Mouse (Mus musculus) heart, embryonic 16.5 days (tissue): ENCODE measurements around the gene Mroh3. TPM values are rescaled to one million over a fixed set of nuclear protein-coding genes. Genes with fewer than 3 reads are reported as not detected.

Source experiments
- ATAC-seq: fragments of 200-750 bp; cut with Nextera tagmentation; replicated peaks from 2 replicates; pipeline ENCODE4 v1.8.0; 2017; ENCODE audit warnings: moderate number of reproducible peaks; ENCODE audit not compliant: insufficient read depth, low FRiP score; ENCODE audit errors: extremely low read depth
- H3K27ac ChIP-seq: fragments of 300-500 bp; sonication (generic); 2 replicates; pipeline ENCODE4 v1.5.1; 2014; ENCODE audit warnings: mild to moderate bottlenecking, low read length, control low read depth, moderate library complexity
- H3K27me3 ChIP-seq: fragments of 300-500 bp; sonication (generic); 2 replicates; pipeline ENCODE4 v1.6.1; 2014; ENCODE audit warnings: low read length, mixed read lengths; ENCODE audit not compliant: control insufficient read depth, insufficient read depth
- H3K36me3 ChIP-seq: fragments of 300-500 bp; sonication (generic); 2 replicates; pipeline ENCODE4 v1.6.1; 2014; ENCODE audit not compliant: control insufficient read depth, insufficient read depth
- H3K4me1 ChIP-seq: fragments of 300-500 bp; sonication (generic); 2 replicates; pipeline ENCODE4 v1.6.1; 2014; ENCODE audit warnings: low read length, mixed read lengths; ENCODE audit not compliant: control insufficient read depth, insufficient read depth
- H3K4me2 ChIP-seq: fragments of 300-500 bp; sonication (generic); 2 replicates; pipeline ENCODE4 v1.6.1; 2014; ENCODE audit warnings: low read depth, mild to moderate bottlenecking, control low read depth, low read length
- H3K4me3 ChIP-seq: fragments of 300-500 bp; sonication (generic); 2 replicates; pipeline ENCODE4 v1.5.1; 2014; ENCODE audit warnings: mild to moderate bottlenecking, control low read depth, low read length
- H3K9ac ChIP-seq: fragments of 300-500 bp; sonication (generic); 2 replicates; pipeline ENCODE4 v1.6.1; 2014; ENCODE audit warnings: low read length, control low read depth
- H3K9me3 ChIP-seq: fragments of 300-500 bp; sonication (generic); replicated peaks from 2 replicates; pipeline ENCODE4 v1.6.1; 2016; ENCODE audit warnings: low read length; ENCODE audit not compliant: control insufficient read depth
- WGBS: fragments of 180-500 bp; shearing (Covaris S2); extraction: QIAGEN DNeasy Blood & Tissue Kit; methylation state at CpG from one replicate; pipeline ENCODE4 v1.1.7; 2014; 5-methylcytosine and 5-hydroxymethylcytosine counted together
- polyA plus RNA-seq: library from polyadenylated mRNA; unstranded; fragments of >200 nt; fragmentation: Nextera tagmentation; extraction: Ambion mirVana; gene quantifications from 2 replicates; pipeline ENCODE4 v1.2.1, GENCODE M21; 2015

The Mroh3 gene
- polyA plus RNA-seq, 1 experiment from 2014 or later, result not detected

DNA sequence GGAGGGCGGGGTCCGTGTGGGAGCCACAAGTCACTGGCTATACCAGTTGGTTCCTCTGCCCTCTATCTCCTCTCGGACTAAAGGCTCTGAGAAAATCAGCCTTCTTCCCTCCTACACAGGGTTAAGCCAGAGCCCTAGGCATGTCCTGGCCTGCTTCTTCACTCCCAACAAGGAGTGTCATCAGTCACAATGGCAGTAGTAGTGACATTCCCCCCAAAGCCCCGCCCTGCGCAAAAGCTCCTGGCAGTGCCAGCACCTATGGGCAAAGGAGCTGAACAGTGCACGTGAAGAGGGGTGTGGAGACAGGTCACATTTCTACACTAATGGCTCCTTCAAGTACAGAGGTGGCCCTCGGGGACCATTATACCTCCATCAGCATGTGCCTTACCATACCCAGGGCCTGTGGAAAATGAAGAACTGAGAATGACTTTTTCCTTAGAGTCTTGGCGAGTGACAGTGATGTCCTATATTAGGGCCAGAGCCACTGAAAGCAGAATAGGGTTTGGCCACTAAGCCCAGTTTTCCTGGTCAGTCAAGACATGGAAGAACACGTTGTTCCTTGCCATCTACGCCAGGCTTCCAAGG is 11.2 kb upstream of the Mroh3 start:
- peaks cover 2% of the 10 kb centered on the region; the same call in 1 of the 2 replicates for H3K27me3 ChIP-seq
- no peak overlapping the region for H3K9ac ChIP-seq
- no peak overlapping the region for H3K27ac ChIP-seq
- 81% methylated on average over 10 of the region's 10 CpGs for WGBS
- peaks cover 6% of the 10 kb centered on the region; the same call in 1 of the 2 replicates for H3K4me1 ChIP-seq
- no peak for ATAC-seq
- H3K36me3 ChIP-seq, result no peaks in the 10 kb centered on the region
- H3K9me3 ChIP-seq, result no peaks in the 10 kb centered on the region
- H3K4me3 ChIP-seq, result no peak overlapping the region
- H3K4me2 ChIP-seq, result no peak overlapping the region

DNA sequence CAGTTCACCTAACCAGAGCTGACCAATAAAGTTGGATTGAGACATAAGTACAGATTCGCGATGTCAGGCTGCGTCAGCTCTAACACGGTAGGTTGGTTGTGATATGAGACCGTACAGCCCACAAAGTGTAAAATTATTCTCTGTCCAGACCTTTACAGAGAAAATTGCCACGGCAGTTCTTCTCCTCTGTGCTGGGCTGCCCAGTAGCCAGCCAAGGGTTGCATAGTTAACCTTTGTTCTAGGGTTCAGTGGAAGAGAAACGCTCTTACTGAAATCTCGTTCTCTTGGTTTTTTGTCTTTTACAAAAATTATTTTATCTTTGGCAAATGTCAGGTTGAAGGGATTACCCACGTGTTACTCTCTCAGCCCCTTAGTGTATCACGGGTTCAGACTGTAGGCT is 9.8 kb upstream of the Mroh3 start:
- WGBS, result 76% methylated on average over 10 of the region's 10 CpGs
- Histone ChIP-seq H3K4me2 (no peak overlapping the region), H3K36me3 (no peaks in the 10 kb centered on the region), H3K4me3 (no peak overlapping the region), H3K4me1 (no peaks in the 10 kb centered on the region), H3K27ac (no peak overlapping the region), H3K9ac (no peak overlapping the region), H3K27me3 (peaks cover 2% of the 10 kb centered on the region; the same call in 1 of the 2 replicates), H3K9me3 (no peaks in the 10 kb centered on the region)
- ATAC-seq, result no peak

DNA sequence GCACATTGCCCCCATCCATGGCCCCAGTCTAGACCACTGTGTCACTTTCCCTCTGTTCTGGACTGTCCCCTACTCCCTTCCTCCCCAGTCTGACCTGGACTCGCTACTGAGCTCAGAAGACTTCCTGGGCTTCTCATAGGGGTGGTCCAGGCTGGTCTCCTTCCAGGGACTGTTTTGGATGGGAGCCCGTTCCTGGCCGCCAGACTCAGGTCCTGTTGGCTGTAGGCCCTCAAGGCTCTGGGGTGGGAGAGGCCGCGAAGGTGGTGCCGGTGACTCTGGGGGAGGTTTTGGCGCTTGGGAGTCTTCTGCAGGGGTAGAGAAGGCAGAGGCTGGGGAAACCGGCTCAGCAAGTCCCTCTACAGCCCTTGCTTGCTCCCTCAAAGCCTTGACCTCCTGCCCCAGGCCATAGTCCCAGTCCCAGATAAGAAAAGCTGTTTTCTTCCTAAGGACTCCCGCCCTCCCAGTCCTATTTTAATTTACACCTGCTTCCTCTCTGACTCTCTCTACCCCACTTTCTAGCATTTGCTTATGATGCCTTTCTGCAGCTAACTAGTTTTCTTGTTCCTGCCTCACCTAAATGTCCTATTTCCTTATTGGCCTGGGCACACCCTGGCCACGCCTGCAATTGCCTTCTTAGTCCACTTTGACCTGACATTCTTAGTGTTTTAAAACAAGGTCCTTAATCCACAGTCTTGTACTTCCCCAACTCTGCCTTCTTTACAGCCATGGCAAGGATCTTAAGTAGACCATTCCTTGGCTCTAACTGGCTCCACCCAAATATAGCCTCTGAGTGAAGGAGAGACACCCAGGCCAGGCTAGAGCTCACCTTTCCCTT is 7.6 kb upstream of the Mroh3 start:
- 64% methylated on average over 10 of the region's 10 CpGs for WGBS
- ATAC-seq, result no peak

DNA sequence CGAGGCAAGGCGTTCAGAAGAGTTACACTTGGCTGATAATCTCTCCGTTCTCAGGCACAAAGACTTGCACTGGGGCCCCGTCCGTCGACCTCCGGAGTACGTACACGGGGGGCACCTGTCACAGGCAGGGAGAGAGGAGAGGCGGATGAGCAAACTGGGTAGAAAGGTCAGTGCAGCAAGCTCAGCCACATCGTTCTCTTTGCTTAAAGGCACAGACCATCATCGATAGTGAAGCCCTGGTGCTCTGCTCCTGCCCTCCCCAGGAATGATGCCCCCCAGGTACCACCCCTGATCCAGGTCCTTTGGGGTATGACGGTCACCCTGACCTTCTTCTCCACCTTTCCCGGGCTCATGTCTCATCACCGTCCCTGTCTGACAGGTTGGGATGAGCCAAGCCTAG is 1.7 kb upstream of the Mroh3 start:
- H3K27ac ChIP-seq, result no peak overlapping the region
- no peak overlapping the region for H3K4me3 ChIP-seq
- no peaks in the 10 kb centered on the region for H3K9me3 ChIP-seq
- WGBS, result 75% methylated on average over 15 of the region's 15 CpGs
- H3K36me3 ChIP-seq, result no peaks in the 10 kb centered on the region
- H3K27me3 ChIP-seq, result no peaks in the 10 kb centered on the region
- no peak overlapping the region for H3K4me2 ChIP-seq
- no peaks in the 10 kb centered on the region for H3K4me1 ChIP-seq
- no peak overlapping the region for H3K9ac ChIP-seq
- no peak for ATAC-seq

More for the DNA sequence above, 7.6 kb upstream of the Mroh3 start:
- Histone ChIP-seq H3K4me2 (no peak overlapping the region), H3K4me3 (no peak overlapping the region), H3K36me3 (no peaks in the 10 kb centered on the region), H3K27me3 (no peaks in the 10 kb centered on the region), H3K9me3 (no peaks in the 10 kb centered on the region), H3K9ac (no peak overlapping the region), H3K27ac (no peak overlapping the region), H3K4me1 (no peaks in the 10 kb centered on the region)

DNA sequence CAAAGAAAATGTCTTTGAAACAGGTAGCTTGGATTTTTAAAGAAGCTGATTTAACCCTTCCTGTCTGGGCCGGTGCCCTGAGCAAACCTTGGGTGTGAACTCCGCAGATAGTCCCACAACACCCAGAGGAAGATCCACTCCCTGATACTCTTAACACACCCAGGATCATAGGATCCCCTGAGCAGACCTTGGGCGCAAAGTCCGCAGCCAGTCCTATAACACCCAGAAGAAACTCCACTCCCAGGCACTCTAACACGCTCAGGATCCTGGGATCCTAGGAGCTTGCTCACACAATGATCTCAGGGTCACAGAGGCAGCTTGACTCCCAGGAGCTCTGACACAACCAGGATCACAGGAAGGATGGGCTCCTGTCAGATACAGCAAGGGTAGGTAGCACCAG is 22.6 kb downstream of the Mroh3 start:
- no peak for ATAC-seq

DNA sequence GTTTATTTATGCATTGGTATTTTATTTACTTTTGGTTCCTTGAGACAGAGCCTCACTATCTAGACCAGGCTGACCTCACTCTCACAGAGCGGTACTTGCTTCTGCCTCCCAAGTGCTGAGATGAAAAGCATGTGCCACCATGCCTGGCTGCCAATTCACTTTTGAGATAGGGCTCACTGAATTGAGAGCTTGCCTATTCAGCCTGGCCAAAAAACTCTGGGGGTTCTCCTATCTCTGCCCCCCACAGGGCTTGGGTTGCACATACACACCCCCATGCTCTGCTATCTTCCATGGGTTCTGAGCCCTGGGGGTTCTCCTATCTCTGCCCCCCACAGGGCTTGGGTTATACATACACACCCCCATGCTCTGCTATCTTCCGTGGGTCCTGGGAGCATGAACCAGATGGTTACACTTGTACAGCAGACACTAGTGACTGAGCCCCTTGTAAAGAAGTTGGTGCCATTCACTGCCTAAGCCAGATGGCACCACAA is 33.1 kb downstream of the Mroh3 start:
- Histone ChIP-seq H3K27me3 (no peaks in the 10 kb centered on the region), H3K4me2 (no peak overlapping the region), H3K9me3 (no peaks in the 10 kb centered on the region), H3K36me3 (0 out of 2 replicates have a peak, but pooled peaks cover 3% of the 10 kb centered on the region), H3K4me3 (no peak overlapping the region), H3K27ac (no peak overlapping the region), H3K9ac (no peak overlapping the region), H3K4me1 (peaks cover 7% of the 10 kb centered on the region)
- 40% methylated on average over 2 of the region's 2 CpGs for WGBS
- ATAC-seq, result no peak; the same call in 1 of the 2 replicates

More for the DNA sequence above, 22.6 kb downstream of the Mroh3 start:
- no peak overlapping the region for H3K9ac ChIP-seq
- H3K27ac ChIP-seq, result no peak overlapping the region
- no peaks in the 10 kb centered on the region for H3K9me3 ChIP-seq
- H3K4me2 ChIP-seq, result no peak overlapping the region
- no peaks in the 10 kb centered on the region for H3K36me3 ChIP-seq
- WGBS, result 80% methylated on average over 5 of the region's 5 CpGs
- H3K27me3 ChIP-seq, result no peaks in the 10 kb centered on the region
- no peak overlapping the region for H3K4me3 ChIP-seq
- H3K4me1 ChIP-seq, result no peaks in the 10 kb centered on the region

DNA sequence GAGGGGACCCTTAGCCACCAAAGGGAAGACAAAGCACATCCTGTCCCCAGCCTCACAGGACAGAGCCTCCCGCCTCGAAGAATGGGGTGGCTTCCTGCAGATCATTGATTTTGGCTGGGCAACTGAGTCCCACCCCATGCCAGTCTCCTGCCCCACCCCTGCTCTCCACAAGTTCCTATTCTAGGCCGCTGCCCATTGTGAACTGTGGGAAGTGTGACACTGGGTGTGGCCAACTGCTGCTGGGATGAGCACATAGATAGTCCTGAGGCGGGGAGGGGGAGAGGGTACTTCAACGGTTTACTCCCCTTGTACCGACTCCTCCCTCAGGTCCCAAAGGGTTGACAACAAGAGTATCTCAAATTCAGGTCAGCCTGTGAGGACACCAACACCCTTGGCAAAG is 33.9 kb downstream of the Mroh3 start:
- peaks cover 6% of the 10 kb centered on the region for H3K4me1 ChIP-seq
- H3K9me3 ChIP-seq, result no peaks in the 10 kb centered on the region
- H3K27ac ChIP-seq, result no peak overlapping the region
- H3K4me3 ChIP-seq, result no peak overlapping the region
- 0 out of 2 replicates have a peak, but pooled peaks cover 3% of the 10 kb centered on the region for H3K36me3 ChIP-seq
- H3K9ac ChIP-seq, result no peak overlapping the region
- no peaks in the 10 kb centered on the region for H3K27me3 ChIP-seq
- ATAC-seq, result no peak
- 41% methylated on average over 6 of the region's 6 CpGs for WGBS
- no peak overlapping the region for H3K4me2 ChIP-seq

DNA sequence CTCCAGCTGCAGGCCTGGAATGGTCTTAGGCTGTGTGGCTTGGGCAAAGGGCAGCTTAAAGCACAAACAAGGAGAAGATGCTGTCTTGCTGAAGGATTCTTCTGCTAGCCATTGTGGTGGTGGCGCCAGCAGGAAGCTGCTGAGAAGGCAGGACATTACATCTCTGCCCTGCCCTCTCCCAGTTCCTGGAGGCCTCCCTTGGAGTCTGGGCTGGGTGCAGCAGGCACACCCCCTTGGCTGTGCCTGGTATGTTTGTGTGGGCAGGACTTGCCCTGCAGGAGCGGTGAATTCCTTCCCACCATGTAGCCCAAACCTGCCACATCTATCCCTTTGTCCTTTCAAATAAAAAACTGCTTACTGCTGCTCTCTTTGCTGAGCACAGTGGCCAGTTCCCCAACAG is 35.5 kb downstream of the Mroh3 start:
- Histone ChIP-seq H3K9ac (no peak overlapping the region), H3K9me3 (no peaks in the 10 kb centered on the region), H3K4me1 (peaks cover 6% of the 10 kb centered on the region), H3K27ac (no peak overlapping the region), H3K4me3 (no peak overlapping the region), H3K4me2 (no peak overlapping the region), H3K27me3 (peaks cover 3% of the 10 kb centered on the region; the same call in 1 of the 2 replicates), H3K36me3 (0 out of 2 replicates have a peak, but pooled peaks cover 3% of the 10 kb centered on the region)
- 71% methylated on average over 2 of the region's 2 CpGs for WGBS
- no peak for ATAC-seq

DNA sequence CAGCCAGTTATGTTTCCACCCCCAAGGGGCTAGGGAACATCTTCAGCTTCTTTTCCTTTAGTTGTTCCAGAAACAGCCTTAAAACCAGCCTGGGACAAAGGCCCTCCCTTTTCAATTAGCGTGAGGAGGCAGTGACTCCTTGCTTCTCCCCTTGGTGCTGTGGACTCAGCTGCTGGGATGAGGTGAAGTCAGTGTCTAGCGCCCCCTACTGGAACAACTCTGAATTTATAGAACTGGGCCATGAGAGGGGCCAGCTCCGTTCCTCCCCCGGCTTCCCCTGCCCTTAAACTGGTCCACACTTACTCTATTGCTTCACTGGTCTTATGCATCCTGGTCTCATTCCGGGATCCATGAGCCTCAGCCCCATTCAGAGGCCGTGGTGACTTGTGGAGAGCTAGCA is 37.4 kb downstream of the Mroh3 start:
- Histone ChIP-seq H3K4me1 (peaks cover 6% of the 10 kb centered on the region), H3K27ac (no peak overlapping the region), H3K4me2 (no peak overlapping the region), H3K9ac (no peak overlapping the region), H3K9me3 (no peaks in the 10 kb centered on the region), H3K4me3 (no peak overlapping the region), H3K36me3 (0 out of 2 replicates have a peak, but pooled peaks cover 3% of the 10 kb centered on the region), H3K27me3 (peaks cover 3% of the 10 kb centered on the region; the same call in 1 of the 2 replicates)
- ATAC-seq, result no peak
- 33% methylated on average over 6 of the region's 6 CpGs for WGBS
